Mouse (Mus musculus): ENCODE results near the gene Gm10401.

Gene Gm10401

GRCm38 (mm10) chr5:115098195-115098594, at the start of gene Gm10401:
Gene Gm10401 (minus strand): TSS chr5:115098295.
- DNase-seq (ENCODE audit: extremely low spot score, low spot score) = no peak

GRCm38 (mm10) chr5:115147388-115147787, 49.3 kb upstream of the Gm10401 start:
- no peak for DNase-seq (ENCODE audit: extremely low spot score, low spot score)

GRCm38 (mm10) chr5:115146747-115147130, 48.6 kb upstream of the Gm10401 start:
- no peak for DNase-seq (ENCODE audit: extremely low spot score, low spot score)

- DNase-seq (ENCODE audit: extremely low spot score, low spot score) = no peak
Measured at GRCm38 (mm10) chr5:115145976-115146746, 48.1 kb upstream of the Gm10401 start.

GRCm38 (mm10) chr5:115145253-115145968, 47.3 kb upstream of the Gm10401 start:
- DNase-seq (ENCODE audit: extremely low spot score, low spot score) = no peak

- no peak for DNase-seq (ENCODE audit: extremely low spot score, low spot score)
Measured at GRCm38 (mm10) chr5:115144471-115144870, 46.4 kb upstream of the Gm10401 start.

GRCm38 (mm10) chr5:115143552-115143951, 45.5 kb upstream of the Gm10401 start:
- DNase-seq (ENCODE audit: extremely low spot score, low spot score) = no peak

- no peak for DNase-seq (ENCODE audit: extremely low spot score, low spot score)
Measured at GRCm38 (mm10) chr5:115142166-115142697, 44.1 kb upstream of the Gm10401 start.

GRCm38 (mm10) chr5:115140726-115141125, 42.6 kb upstream of the Gm10401 start:
- DNase-seq (ENCODE audit: extremely low spot score, low spot score) = no peak

- DNase-seq (ENCODE audit: extremely low spot score, low spot score) = no peak
Measured at GRCm38 (mm10) chr5:115139124-115139523, 41.0 kb upstream of the Gm10401 start.

GRCm38 (mm10) chr5:115134234-115135165, 36.4 kb upstream of the Gm10401 start, which contains the start of gene Unc119b:
Gene Unc119b (minus strand): TSS chr5:115134975.
- peak; percentile 90 for DNase-seq (ENCODE audit: extremely low spot score, low spot score)

- DNase-seq (ENCODE audit: extremely low spot score, low spot score) = no peak
Measured at GRCm38 (mm10) chr5:115133358-115134066, 35.4 kb upstream of the Gm10401 start.

GRCm38 (mm10) chr5:115132465-115132864, 34.4 kb upstream of the Gm10401 start:
- no peak for DNase-seq (ENCODE audit: extremely low spot score, low spot score)

GRCm38 (mm10) chr5:115129328-115129727, 31.2 kb upstream of the Gm10401 start:
- no peak for DNase-seq (ENCODE audit: extremely low spot score, low spot score)

- no peak for DNase-seq (ENCODE audit: extremely low spot score, low spot score)
Measured at GRCm38 (mm10) chr5:115127421-115128179, 29.5 kb upstream of the Gm10401 start.

GRCm38 (mm10) chr5:115126578-115127312, 28.6 kb upstream of the Gm10401 start:
- DNase-seq (ENCODE audit: extremely low spot score, low spot score) = no peak

- DNase-seq (ENCODE audit: extremely low spot score, low spot score) = peak; percentile 70
Measured at GRCm38 (mm10) chr5:115125211-115125871, 27.2 kb upstream of the Gm10401 start.

- DNase-seq (ENCODE audit: extremely low spot score, low spot score) = no peak
Measured at GRCm38 (mm10) chr5:115124690-115125089, 26.6 kb upstream of the Gm10401 start.

GRCm38 (mm10) chr5:115120978-115121377, 22.9 kb upstream of the Gm10401 start:
- DNase-seq (ENCODE audit: extremely low spot score, low spot score) = no peak

All from neural tube, embryonic 10.5 days (tissue).